Mouse (Mus musculus): ENCODE measurements around the gene Mrpl44.

The Mrpl44 gene

DNA sequence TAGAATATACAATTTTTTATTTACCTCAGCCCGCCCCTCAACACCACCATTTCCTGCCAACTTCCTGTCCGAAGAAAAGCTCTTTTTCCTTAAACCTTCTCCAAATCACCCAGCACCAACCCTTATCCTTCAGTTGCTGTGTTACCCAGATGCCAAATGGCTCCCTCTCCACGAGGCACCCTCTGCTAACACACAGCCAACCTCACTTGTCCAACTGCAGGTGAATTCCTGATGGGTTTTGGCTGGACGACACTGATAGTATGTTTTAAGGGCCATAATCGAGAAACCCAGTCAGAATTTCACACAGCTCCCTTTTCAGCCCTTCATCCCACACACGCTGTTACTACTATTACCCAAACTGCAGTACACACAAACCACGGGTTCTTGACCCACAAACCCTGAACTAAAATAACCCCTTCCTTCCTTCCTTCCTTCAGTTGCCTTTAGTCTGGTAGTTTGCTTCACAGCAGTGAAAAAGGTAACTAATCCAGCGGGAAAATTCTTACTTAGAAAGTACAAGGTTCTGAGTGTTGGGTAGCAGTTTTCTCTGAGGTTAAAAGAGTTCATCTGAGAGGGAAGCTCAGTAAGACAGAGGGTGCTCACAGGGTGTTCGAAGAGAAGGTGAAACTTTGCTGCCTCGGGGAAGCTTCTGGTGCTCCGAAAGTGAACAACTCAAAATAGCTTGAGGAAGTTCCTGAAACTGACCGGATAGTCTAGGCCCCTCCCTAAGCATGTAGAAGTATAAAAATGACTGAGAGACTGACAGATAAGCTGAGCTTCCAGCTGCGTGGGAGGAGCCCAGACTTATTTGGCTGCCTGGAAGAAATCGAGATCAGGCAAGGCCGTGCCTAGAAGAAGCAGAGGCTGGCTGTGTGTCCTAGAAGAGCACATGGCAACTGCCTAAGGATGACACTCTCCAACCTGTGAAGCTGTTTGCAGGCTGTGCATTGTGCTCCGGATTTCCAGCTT lies 13.3 kb upstream of the Mrpl44 start:
- no peak for DNase-seq

GRCm38 (mm10) chr1:79764031-79764430 lies 11.8 kb upstream of the Mrpl44 start:
- no peak for DNase-seq

GRCm38 (mm10) chr1:79764483-79764882 lies 11.3 kb upstream of the Mrpl44 start:
- DNase-seq = no peak

- DNase-seq = no peak
Observed at GRCm38 (mm10) chr1:79768231-79768630, 7.6 kb upstream of the Mrpl44 start.

- no peak for DNase-seq
Observed at GRCm38 (mm10) chr1:79774164-79774780, 1.5 kb upstream of the Mrpl44 start.

- DNase-seq = no peak
Observed at GRCm38 (mm10) chr1:79778011-79778410, 2.2 kb downstream of the Mrpl44 start.

DNA sequence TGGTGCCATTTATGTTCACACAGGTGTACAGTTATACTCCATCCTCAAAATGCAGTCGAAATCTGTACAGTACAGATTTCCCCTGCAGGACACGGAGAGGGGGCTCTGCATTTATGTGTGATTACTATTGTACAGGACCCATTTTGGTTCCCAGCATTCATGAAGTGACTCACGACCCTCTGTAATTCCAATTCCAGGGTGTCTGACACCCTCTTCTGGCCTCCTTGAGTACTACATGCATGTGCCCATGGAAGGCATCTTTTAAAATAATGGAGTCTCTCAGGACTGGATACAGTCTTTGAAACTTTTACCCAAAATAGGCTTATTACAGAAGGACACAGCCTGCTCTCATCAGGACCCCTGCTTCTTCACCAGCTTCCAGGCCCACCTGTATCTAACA lies 6.6 kb downstream of the Mrpl44 start:
- peak in 1 of 2 experiments; percentile 13 for DNase-seq

DNA sequence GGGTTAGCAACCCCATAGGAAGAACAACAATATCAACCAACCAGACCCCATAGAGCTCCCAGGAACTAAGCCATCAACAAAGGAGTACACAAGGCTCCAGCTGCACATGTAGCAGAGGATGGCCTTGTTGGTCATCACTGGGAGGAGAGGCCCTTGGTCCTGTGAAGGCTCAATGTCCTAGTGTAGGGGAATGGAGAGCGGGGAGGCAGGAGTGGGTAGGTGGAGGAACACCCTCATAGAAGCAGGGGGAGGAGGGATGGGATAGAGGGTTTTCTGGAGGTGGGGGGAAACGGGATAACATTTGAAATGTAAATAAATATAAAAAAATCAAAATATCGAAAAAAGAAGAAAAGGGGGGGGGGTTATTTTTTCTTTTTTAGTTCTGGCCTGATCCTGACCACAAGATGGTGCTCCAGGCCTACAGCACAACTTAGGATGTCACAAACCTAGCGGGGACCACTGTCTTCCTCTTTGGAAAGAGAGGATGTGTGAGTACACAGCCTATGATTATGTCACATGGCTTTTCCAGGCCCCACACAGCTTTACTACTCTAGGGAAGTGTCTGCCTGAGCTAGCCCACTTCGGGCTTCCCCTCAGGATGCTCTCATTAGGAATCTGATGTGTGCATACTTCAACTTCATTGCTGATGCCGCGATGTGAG lies 10.6 kb downstream of the Mrpl44 start:
- peak in 1 of 2 experiments; percentile 22 for DNase-seq

DNA sequence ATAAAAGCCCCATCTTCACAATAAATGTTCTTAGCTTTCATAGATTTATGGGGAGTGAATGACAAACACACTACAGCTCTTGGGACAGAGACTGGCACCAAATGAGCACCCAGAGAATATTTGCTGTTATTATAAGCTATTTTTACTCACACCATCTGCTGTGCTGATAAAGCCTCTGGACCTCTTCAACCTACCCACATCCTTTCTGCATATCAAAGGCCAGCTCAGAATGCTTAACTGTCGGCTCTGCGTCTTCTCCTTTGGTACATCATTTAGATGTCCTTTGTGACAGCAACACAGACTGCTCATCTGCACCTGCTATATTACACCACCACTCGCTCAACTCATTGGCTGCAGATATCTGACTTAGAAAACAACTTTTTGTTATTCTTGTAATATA lies 21.3 kb downstream of the Mrpl44 start:
- no peak for DNase-seq

- DNase-seq = no peak
Observed at GRCm38 (mm10) chr1:79802858-79803427, 27.1 kb downstream of the Mrpl44 start.

GRCm38 (mm10) chr1:79803614-79804013 lies 27.8 kb downstream of the Mrpl44 start:
- DNase-seq = no peak

- DNase-seq = peak in 1 of 2 experiments; percentile 6
Observed at GRCm38 (mm10) chr1:79806865-79807264, 31.0 kb downstream of the Mrpl44 start.

- no peak for DNase-seq
Observed at GRCm38 (mm10) chr1:79809447-79809846, 33.6 kb downstream of the Mrpl44 start.

GRCm38 (mm10) chr1:79815446-79815845 lies 39.6 kb downstream of the Mrpl44 start:
- DNase-seq = no peak

DNA sequence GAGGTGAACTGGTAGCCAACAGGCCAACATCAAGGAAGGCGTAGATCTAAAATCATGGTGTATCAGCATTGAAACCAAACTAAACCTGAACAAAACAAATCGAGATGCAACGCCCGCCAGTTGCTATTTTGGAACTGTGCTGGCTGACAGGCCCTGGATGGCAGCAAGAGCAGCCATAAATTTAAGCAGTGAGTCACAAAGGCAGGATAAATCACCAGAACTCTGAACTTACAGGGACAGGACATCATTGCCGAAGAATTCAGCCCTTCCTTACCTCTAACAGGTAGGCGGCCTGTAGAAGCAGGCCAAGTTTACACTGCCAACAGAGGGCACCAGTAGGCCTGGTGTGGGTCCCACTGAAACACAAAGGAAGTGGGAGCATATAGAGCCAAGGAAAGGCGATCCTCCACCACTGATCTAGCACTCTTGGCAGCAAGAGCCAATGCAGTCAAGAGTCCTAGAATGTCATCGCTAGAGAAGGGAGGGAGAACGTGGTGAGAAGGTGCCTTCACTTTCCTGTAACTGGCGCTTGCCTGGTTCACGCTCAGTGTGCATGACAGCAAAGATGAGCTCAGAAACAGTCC lies 43.6 kb downstream of the Mrpl44 start:
- no peak for DNase-seq

GRCm38 (mm10) chr1:79822806-79823525 lies 47.1 kb downstream of the Mrpl44 start:
- DNase-seq = peak; percentile 12 to 49

DNA sequence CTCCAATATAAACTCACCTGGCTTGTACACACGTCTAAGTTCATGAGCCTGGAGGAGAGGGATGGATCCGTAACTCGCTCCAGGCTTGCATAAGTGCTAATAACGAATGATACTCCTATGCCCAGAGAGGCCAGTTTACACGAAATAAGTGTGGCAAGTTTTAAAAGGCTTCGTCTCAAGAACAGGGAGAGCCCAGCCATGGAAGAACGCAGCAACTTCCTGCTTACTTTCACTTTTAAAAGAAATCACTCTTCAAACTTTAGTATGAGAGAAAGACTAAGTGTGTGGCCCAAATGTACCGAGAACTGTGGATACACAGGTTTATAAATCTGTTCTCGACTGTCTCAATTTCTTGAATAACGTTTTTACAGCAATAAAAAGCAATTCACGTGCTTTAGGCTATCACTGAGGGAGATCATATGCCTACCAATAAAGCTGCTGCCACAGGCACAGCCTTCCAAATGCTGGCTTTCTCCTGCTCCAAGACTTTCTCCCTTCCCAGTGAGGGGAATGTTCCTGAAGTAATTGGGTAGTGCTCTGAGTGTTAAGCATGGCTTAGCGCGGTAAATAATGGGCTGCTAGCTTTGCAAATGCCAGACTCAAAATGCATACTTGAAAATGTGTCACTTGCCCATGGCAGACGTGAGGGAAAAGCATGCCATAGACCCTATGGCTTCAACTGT lies 48.3 kb downstream of the Mrpl44 start:
- no peak for DNase-seq
